Comparison of ENCODE assay signal across 12 mouse cellular contexts in genomic region chr17:79177259-79177658, GRCm38 (mm10).
"Had no signal": no experiment of that assay in that cellular context is flagged by ENCODE, and none has a peak within 500 bp of the region (broad histone marks: within the 10 kb centered on the region; RNA-seq: fewer than 3 reads in every experiment).

No protein-coding gene starts in this region.

- DNase-seq: kidney, adult 18-20 months; kidney, postnatal 10 days; lung, embryonic 14.5 days; lung, postnatal 14 days; midbrain, embryonic 14.5 days; right cerebral cortex, adult 18-20 months; right cerebral cortex, postnatal 25 days; thymus, postnatal 4 days had no signal

- H3K9me3 ChIP-seq: limb, embryonic 15.5 days; liver, embryonic 12.5 days; neural tube, embryonic 15.5 days had no signal

- H3K27me3 ChIP-seq: limb, embryonic 15.5 days; liver, embryonic 12.5 days; neural tube, embryonic 15.5 days had no signal

- ATAC-seq: liver, embryonic 12.5 days had no signal

- H3K4me3 ChIP-seq: limb, embryonic 15.5 days; liver, embryonic 12.5 days; myocyte; neural tube, embryonic 15.5 days had no signal

- H3K4me1 ChIP-seq: liver, embryonic 12.5 days; neural tube, embryonic 15.5 days had no signal

- H3K4me2 ChIP-seq: limb, embryonic 15.5 days; liver, embryonic 12.5 days; lung, embryonic 14.5 days; neural tube, embryonic 15.5 days had no signal

- H3K9ac ChIP-seq: limb, embryonic 15.5 days; liver, embryonic 12.5 days; lung, embryonic 14.5 days; neural tube, embryonic 15.5 days had no signal

- H3K27ac ChIP-seq: limb, embryonic 15.5 days; liver, embryonic 12.5 days; neural tube, embryonic 15.5 days had no signal

- H3K36me3 ChIP-seq: limb, embryonic 15.5 days; liver, embryonic 12.5 days; neural tube, embryonic 15.5 days had no signal
